Mouse (Mus musculus): ENCODE measurements around the gene C530025M09Rik. TPM values are rescaled to one million over a fixed set of nuclear protein-coding genes. Genes with fewer than 3 reads are reported as not detected.

Gene C530025M09Rik
- not detected in 2 replicates for polyA plus RNA-seq (2014; fragmentation: Nextera tagmentation; extraction: Ambion mirVana)

- DNase-seq (ENCODE audit: low spot score) (peak; percentile 82), ATAC-seq (ENCODE audit: insufficient read depth, low FRiP score, low TSS enrichment) (peak; percentile 89)
- Histone ChIP-seq H3K9me3 (ENCODE audit: control insufficient read depth, low read length) (no peaks in the 10 kb centered on the region), H3K4me1 (ENCODE audit: control insufficient read depth, insufficient read depth, low read length) (0 out of 2 replicates have a peak, but pooled peaks cover 3% of the 10 kb centered on the region), H3K4me3 (ENCODE audit: low read depth, low read length) (peak within 1 kb of the TSS; percentile 57), H3K27me3 (ENCODE audit: control insufficient read depth, insufficient read depth, low read length) (peaks cover 25% of the 10 kb centered on the region), H3K27ac (ENCODE audit: low read depth, low read length) (no peak within 1 kb of the TSS), H3K4me2 (ENCODE audit: low read depth) (peak within 1 kb of the TSS; percentile 94), H3K9ac (ENCODE audit: low read length) (peak within 1 kb of the TSS; percentile 67), H3K36me3 (ENCODE audit: control insufficient read depth, insufficient read depth, low read length) (no peaks in the 10 kb centered on the region)
- WGBS: under 1% methylated on average over 75 of the region's 82 CpGs
These were observed at the start of gene C530025M09Rik for GRCm38 (mm10) chr2:149830536-149831458. C530025M09Rik (minus strand) TSS chr2:149831213.

DNA sequence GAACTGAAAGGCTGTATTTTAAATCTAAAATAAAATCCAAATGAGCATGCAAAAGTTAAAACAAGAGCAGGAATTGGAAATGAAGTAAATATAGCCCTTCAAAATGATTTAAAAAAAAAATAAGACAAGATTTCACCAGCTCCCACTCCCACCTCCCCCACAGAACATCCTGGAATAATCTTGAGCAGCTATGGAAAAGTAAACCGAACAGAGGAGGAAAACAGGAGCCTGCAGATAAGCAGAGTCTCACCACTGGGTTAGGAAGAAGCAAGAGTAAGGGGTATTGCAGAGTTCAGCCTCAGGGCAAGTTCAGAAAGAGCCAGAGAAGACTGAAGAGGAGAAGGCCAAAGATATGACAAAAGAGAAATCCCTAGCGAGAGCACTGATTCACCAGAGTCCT is 46.9 kb upstream of the C530025M09Rik start:
- H3K27me3 ChIP-seq (ENCODE audit: control insufficient read depth, insufficient read depth, low read length): no peaks in the 10 kb centered on the region
- H3K9ac ChIP-seq (ENCODE audit: low read length): no peak overlapping the region
- H3K4me3 ChIP-seq (ENCODE audit: low read depth, low read length): no peak overlapping the region
- no peak for ATAC-seq (ENCODE audit: insufficient read depth, low FRiP score, low TSS enrichment)
- no peak for DNase-seq (ENCODE audit: low spot score)
- H3K27ac ChIP-seq (ENCODE audit: low read depth, low read length): no peak overlapping the region
- H3K4me1 ChIP-seq (ENCODE audit: control insufficient read depth, insufficient read depth, low read length): no peaks in the 10 kb centered on the region
- no peaks in the 10 kb centered on the region for H3K36me3 ChIP-seq (ENCODE audit: control insufficient read depth, insufficient read depth, low read length)
- WGBS: 82% methylated on average over 2 of the region's 2 CpGs
- H3K4me2 ChIP-seq (ENCODE audit: low read depth): no peak overlapping the region
- no peaks in the 10 kb centered on the region for H3K9me3 ChIP-seq (ENCODE audit: control insufficient read depth, low read length)

- H3K4me2 ChIP-seq (ENCODE audit: low read depth): no peak overlapping the region
- no peaks in the 10 kb centered on the region for H3K27me3 ChIP-seq (ENCODE audit: control insufficient read depth, insufficient read depth, low read length)
- H3K9ac ChIP-seq (ENCODE audit: low read length): no peak overlapping the region
- H3K9me3 ChIP-seq (ENCODE audit: control insufficient read depth, low read length): no peaks in the 10 kb centered on the region
- WGBS: 94% methylated on average over 3 of the region's 3 CpGs
- DNase-seq (ENCODE audit: low spot score) (no peak), ATAC-seq (ENCODE audit: insufficient read depth, low FRiP score, low TSS enrichment) (no peak)
- no peaks in the 10 kb centered on the region for H3K36me3 ChIP-seq (ENCODE audit: control insufficient read depth, insufficient read depth, low read length)
- H3K27ac ChIP-seq (ENCODE audit: low read depth, low read length): no peak overlapping the region
- no peak overlapping the region for H3K4me3 ChIP-seq (ENCODE audit: low read depth, low read length)
- H3K4me1 ChIP-seq (ENCODE audit: control insufficient read depth, insufficient read depth, low read length): no peaks in the 10 kb centered on the region
These were observed 42.3 kb upstream of the C530025M09Rik start for GRCm38 (mm10) chr2:149873346-149873745.

- Histone ChIP-seq H3K27ac (ENCODE audit: low read depth, low read length) (no peak overlapping the region), H3K27me3 (ENCODE audit: control insufficient read depth, insufficient read depth, low read length) (no peaks in the 10 kb centered on the region), H3K4me1 (ENCODE audit: control insufficient read depth, insufficient read depth, low read length) (no peaks in the 10 kb centered on the region), H3K4me3 (ENCODE audit: low read depth, low read length) (no peak overlapping the region), H3K9me3 (ENCODE audit: control insufficient read depth, low read length) (no peaks in the 10 kb centered on the region), H3K9ac (ENCODE audit: low read length) (no peak overlapping the region), H3K36me3 (ENCODE audit: control insufficient read depth, insufficient read depth, low read length) (no peaks in the 10 kb centered on the region), H3K4me2 (ENCODE audit: low read depth) (no peak overlapping the region)
- no peak for DNase-seq (ENCODE audit: low spot score)
- WGBS: 91% methylated on average over 4 of the region's 4 CpGs
- no peak for ATAC-seq (ENCODE audit: insufficient read depth, low FRiP score, low TSS enrichment)
These were observed 41.5 kb upstream of the C530025M09Rik start for GRCm38 (mm10) chr2:149872496-149872895.

DNA sequence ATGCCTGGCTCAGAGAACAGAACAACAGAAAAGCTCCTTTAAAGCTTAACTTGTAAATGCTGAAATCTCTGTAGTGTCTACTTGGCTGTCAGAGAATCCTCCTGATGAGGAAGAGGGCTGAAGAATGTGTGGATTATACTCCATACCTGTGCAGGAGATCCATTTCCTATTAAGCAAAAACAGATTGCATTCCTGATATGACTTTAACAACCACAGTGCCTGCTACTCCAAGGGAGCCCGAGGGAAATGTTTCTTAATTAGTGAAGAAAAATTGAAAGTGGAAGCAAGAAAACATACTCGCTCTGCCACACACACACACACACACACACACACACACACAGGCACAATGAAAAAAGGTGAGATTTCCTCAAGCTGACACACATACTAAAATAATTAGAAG is 39.5 kb upstream of the C530025M09Rik start:
- Histone ChIP-seq H3K9me3 (ENCODE audit: control insufficient read depth, low read length) (no peaks in the 10 kb centered on the region), H3K27me3 (ENCODE audit: control insufficient read depth, insufficient read depth, low read length) (no peaks in the 10 kb centered on the region), H3K4me2 (ENCODE audit: low read depth) (no peak overlapping the region), H3K9ac (ENCODE audit: low read length) (no peak overlapping the region), H3K36me3 (ENCODE audit: control insufficient read depth, insufficient read depth, low read length) (no peaks in the 10 kb centered on the region), H3K27ac (ENCODE audit: low read depth, low read length) (no peak overlapping the region), H3K4me3 (ENCODE audit: low read depth, low read length) (no peak overlapping the region), H3K4me1 (ENCODE audit: control insufficient read depth, insufficient read depth, low read length) (no peaks in the 10 kb centered on the region)
- 84% methylated on average over 2 of the region's 2 CpGs for WGBS
- ATAC-seq (ENCODE audit: insufficient read depth, low FRiP score, low TSS enrichment) (no peak), DNase-seq (ENCODE audit: low spot score) (no peak)

- Histone ChIP-seq H3K36me3 (ENCODE audit: control insufficient read depth, insufficient read depth, low read length) (no peaks in the 10 kb centered on the region), H3K4me3 (ENCODE audit: low read depth, low read length) (no peak overlapping the region), H3K9ac (ENCODE audit: low read length) (no peak overlapping the region), H3K4me1 (ENCODE audit: control insufficient read depth, insufficient read depth, low read length) (no peaks in the 10 kb centered on the region), H3K4me2 (ENCODE audit: low read depth) (no peak overlapping the region), H3K9me3 (ENCODE audit: control insufficient read depth, low read length) (no peaks in the 10 kb centered on the region), H3K27me3 (ENCODE audit: control insufficient read depth, insufficient read depth, low read length) (no peaks in the 10 kb centered on the region), H3K27ac (ENCODE audit: low read depth, low read length) (no peak overlapping the region)
- DNase-seq (ENCODE audit: low spot score) (no peak), ATAC-seq (ENCODE audit: insufficient read depth, low FRiP score, low TSS enrichment) (no peak)
- WGBS: 69% methylated on average over 5 of the region's 5 CpGs
These were observed 35.0 kb upstream of the C530025M09Rik start for GRCm38 (mm10) chr2:149865914-149866435.

DNA sequence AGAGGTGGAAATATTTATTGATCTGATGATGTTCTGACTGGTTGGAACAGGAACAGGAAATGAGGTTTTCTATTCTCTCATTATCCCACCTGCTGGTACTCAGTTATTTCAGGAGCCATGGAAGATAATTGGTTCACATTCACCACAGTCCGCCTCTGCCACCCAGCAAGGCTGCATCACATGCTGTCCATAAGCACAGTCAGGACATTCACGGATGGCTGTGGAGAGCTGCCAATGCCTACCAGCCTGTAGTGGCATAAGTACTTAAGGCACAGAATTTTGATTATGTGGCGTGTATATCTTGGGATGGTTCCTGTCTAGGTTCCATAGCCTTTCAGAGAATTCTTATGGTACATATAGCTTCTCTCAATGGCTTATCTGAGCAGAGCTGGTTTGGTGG is 30.0 kb upstream of the C530025M09Rik start:
- DNase-seq (ENCODE audit: low spot score) (no peak), ATAC-seq (ENCODE audit: insufficient read depth, low FRiP score, low TSS enrichment) (no peak)
- Histone ChIP-seq H3K9me3 (ENCODE audit: control insufficient read depth, low read length) (no peaks in the 10 kb centered on the region), H3K9ac (ENCODE audit: low read length) (no peak overlapping the region), H3K36me3 (ENCODE audit: control insufficient read depth, insufficient read depth, low read length) (no peaks in the 10 kb centered on the region), H3K27ac (ENCODE audit: low read depth, low read length) (no peak overlapping the region), H3K4me1 (ENCODE audit: control insufficient read depth, insufficient read depth, low read length) (no peaks in the 10 kb centered on the region), H3K4me2 (ENCODE audit: low read depth) (no peak overlapping the region), H3K27me3 (ENCODE audit: control insufficient read depth, insufficient read depth, low read length) (no peaks in the 10 kb centered on the region), H3K4me3 (ENCODE audit: low read depth, low read length) (no peak overlapping the region)
- whole genome bisulfite sequencing: 88% methylated on average over 3 of the region's 3 CpGs

- H3K27me3 ChIP-seq (ENCODE audit: control insufficient read depth, insufficient read depth, low read length): no peaks in the 10 kb centered on the region
These were observed 17.8 kb upstream of the C530025M09Rik start for GRCm38 (mm10) chr2:149848778-149849177.

GRCm38 (mm10) chr2:149844575-149844974 is 13.6 kb upstream of the C530025M09Rik start:
- Histone ChIP-seq H3K36me3 (ENCODE audit: control insufficient read depth, insufficient read depth, low read length) (no peaks in the 10 kb centered on the region), H3K9me3 (ENCODE audit: control insufficient read depth, low read length) (no peaks in the 10 kb centered on the region), H3K4me2 (ENCODE audit: low read depth) (no peak overlapping the region), H3K9ac (ENCODE audit: low read length) (no peak overlapping the region), H3K4me1 (ENCODE audit: control insufficient read depth, insufficient read depth, low read length) (no peaks in the 10 kb centered on the region), H3K27ac (ENCODE audit: low read depth, low read length) (no peak overlapping the region), H3K4me3 (ENCODE audit: low read depth, low read length) (no peak overlapping the region), H3K27me3 (ENCODE audit: control insufficient read depth, insufficient read depth, low read length) (no peaks in the 10 kb centered on the region)
- DNase-seq (ENCODE audit: low spot score) (no peak), ATAC-seq (ENCODE audit: insufficient read depth, low FRiP score, low TSS enrichment) (no peak)
- 79% methylated on average over 2 of the region's 2 CpGs for WGBS

More at GRCm38 (mm10) chr2:149848778-149849177, 17.8 kb upstream of the C530025M09Rik start:
- Histone ChIP-seq H3K4me1 (ENCODE audit: control insufficient read depth, insufficient read depth, low read length) (no peaks in the 10 kb centered on the region), H3K9me3 (ENCODE audit: control insufficient read depth, low read length) (no peaks in the 10 kb centered on the region), H3K4me3 (ENCODE audit: low read depth, low read length) (no peak overlapping the region), H3K27ac (ENCODE audit: low read depth, low read length) (no peak overlapping the region), H3K36me3 (ENCODE audit: control insufficient read depth, insufficient read depth, low read length) (no peaks in the 10 kb centered on the region), H3K9ac (ENCODE audit: low read length) (no peak overlapping the region), H3K4me2 (ENCODE audit: low read depth) (no peak overlapping the region)
- ATAC-seq (ENCODE audit: insufficient read depth, low FRiP score, low TSS enrichment): no peak
- no peak for DNase-seq (ENCODE audit: low spot score)
- 66% methylated on average over 4 of the region's 4 CpGs for WGBS
